Mouse (Mus musculus): ENCODE data around the gene Thumpd1. TPM values are rescaled to one million over a fixed set of nuclear protein-coding genes. Genes with fewer than 3 reads are reported as not detected.

Thumpd1 gene
- 10 to 100 TPM; 12.0 to 15.1 TPM for total RNA-seq (2023)

GRCm38 (mm10) chr7:119720253-119720946 is at the start of gene Thumpd1:
Thumpd1 (minus strand) TSS chr7:119720798.

GRCm38 (mm10) chr7:119760527-119760951 is 39.9 kb upstream of the Thumpd1 start, which contains the start of gene Acsm3:
Acsm3 (plus strand) TSS chr7:119760923.

GRCm38 (mm10) chr7:119689726-119690125 is 30.9 kb downstream of the Thumpd1 start, which contains the start of gene Acsm4:
Acsm4 (plus strand) TSS chr7:119690026.

Other genes starting within 250 kb of the Thumpd1 start
- not detected for gene Umod, start 241.5 kb downstream of the Thumpd1 start, total RNA-seq (2023)
- not detected for gene Acsm5, start 201.3 kb downstream of the Thumpd1 start, total RNA-seq (2023)
- gene Pdilt, start 197.3 kb downstream of the Thumpd1 start, total RNA-seq (2023): not detected
- not detected for gene Acsm2, start 166.5 kb downstream of the Thumpd1 start, total RNA-seq (2023)
- not detected for gene Acsm1, start 113.8 kb downstream of the Thumpd1 start, total RNA-seq (2023)
- gene Acsm4, start 30.8 kb downstream of the Thumpd1 start, total RNA-seq (2023): not detected
- gene Acsm3, start 40.1 kb upstream of the Thumpd1 start, total RNA-seq (2023): not detected
- gene Rexo5, start 73.2 kb upstream of the Thumpd1 start, total RNA-seq (2023): 10 to 100 TPM; 12.6 to 21.6 TPM
- 1 to 10 TPM; 4.4 to 5.1 TPM for gene Eri2, start 73.3 kb upstream of the Thumpd1 start, total RNA-seq (2023)
- 1 to 10 TPM; 3.9 to 5.8 TPM for gene Lyrm1, start 175.1 kb upstream of the Thumpd1 start, total RNA-seq (2023)
- 10 to 100 TPM; 15.6 to 22.6 TPM for gene Dcun1d3, start 175.5 kb upstream of the Thumpd1 start, total RNA-seq (2023)